Mouse (Mus musculus) layer of hippocampus, adult 2 months (tissue): ENCODE data around the gene Timp4. TPM values are rescaled to one million over a fixed set of nuclear protein-coding genes. Genes with fewer than 3 reads are reported as not detected.

ENCODE experiments used
- DNase-seq, 2 experiments: peaks; one replicate each; pipeline ENCODE4 v3.0.0; 2022; ENCODE audit warnings: low spot score in 2 of 2
- H3K27ac ChIP-seq: fragments of 200-600 bp; 2 replicates; pipeline ENCODE4 v1.8.1; 2022
- H3K4me3 ChIP-seq: fragments of 200-600 bp; 2 replicates; pipeline ENCODE4 v1.8.1; 2022; ENCODE audit warnings: mild to moderate bottlenecking
- CTCF ChIP-seq: fragments of 200-600 bp; conservative IDR thresholded peaks from 2 replicates; pipeline ENCODE4 v1.8.1; 2022; ENCODE audit warnings: antibody characterized with exemption, mild to moderate bottlenecking, moderate library complexity
- total RNA-seq, 2 experiments: library from RNA; stranded (reverse); gene quantifications; 2 replicates each; pipeline ENCODE4 v1.2.3; 2021

The Timp4 gene
- total RNA-seq, 2 experiments from 2014 or later: 19.4 to 22.6 TPM

DNA sequence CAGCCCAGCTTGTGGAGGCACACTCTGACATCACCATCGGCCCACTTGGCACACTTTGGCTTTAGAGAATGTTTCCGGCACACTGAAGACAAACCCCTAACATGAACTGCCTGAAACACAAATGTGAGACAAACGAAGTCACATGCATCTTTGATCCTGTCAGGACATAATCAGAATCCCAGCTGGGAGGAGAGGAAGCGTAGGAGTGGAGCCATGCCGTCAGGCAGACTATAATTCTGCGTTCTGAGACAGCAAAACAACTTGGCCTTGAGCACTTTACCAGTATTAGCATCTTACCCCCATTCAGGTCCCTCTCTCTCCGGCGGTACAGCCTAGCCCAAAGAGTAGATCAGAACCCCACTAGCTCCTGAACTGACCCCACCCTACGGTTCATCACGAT, 21.3 kb upstream of the Timp4 start:
- H3K27ac ChIP-seq: peak overlapping the region; percentile 47; the same call in 1 of the 2 replicates
- no peak for DNase-seq
- H3K4me3 ChIP-seq: no peak overlapping the region
- TF ChIP-seq CTCF: no peak

DNA sequence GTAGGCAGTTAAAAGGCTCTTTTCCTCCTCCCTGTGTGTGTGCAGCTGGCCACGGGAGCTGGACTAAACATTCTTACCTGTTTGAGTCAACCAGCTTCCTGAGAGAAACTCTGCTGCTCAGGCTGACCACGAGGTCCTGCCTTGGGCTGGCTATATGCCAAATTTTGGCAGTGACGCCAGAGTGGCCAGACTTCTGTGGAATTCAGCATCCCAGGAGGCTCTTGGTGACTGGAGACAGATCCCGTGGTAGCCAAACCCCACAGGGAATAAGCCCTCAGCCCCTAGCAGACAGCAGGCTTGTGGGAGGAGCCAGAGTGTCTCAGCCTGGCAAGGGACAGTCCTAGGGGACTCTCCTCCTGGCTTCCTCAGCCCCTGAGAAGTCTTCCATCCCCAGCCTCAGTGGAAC, 19.9 kb upstream of the Timp4 start:
- Histone ChIP-seq H3K4me3 (no peak overlapping the region), H3K27ac (peak overlapping the region; percentile 47; the same call in 1 of the 2 replicates)
- no peak for TF ChIP-seq CTCF
- DNase-seq: no peak

DNA sequence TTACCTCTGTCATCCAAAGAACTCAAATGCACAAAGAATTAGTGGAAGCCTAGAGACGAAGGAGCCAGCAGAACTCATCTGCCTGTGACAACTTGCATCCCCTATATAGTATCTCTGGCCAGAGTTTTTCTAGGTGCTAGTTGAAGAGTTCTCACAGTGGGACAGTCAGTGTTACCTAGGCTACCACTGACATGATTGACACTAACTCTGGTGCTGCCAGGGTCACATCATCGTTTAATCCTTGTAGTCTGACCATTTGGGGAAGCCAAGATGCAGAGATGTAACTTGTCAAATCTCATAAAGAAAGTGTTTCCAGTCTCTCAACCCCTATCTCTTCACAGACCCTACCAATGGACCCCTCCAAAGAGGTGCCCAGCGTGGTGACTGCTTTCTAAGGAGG, 19.3 kb upstream of the Timp4 start:
- no peak overlapping the region for H3K27ac ChIP-seq
- no peak for DNase-seq
- no peak for TF ChIP-seq CTCF
- no peak overlapping the region for H3K4me3 ChIP-seq

DNA sequence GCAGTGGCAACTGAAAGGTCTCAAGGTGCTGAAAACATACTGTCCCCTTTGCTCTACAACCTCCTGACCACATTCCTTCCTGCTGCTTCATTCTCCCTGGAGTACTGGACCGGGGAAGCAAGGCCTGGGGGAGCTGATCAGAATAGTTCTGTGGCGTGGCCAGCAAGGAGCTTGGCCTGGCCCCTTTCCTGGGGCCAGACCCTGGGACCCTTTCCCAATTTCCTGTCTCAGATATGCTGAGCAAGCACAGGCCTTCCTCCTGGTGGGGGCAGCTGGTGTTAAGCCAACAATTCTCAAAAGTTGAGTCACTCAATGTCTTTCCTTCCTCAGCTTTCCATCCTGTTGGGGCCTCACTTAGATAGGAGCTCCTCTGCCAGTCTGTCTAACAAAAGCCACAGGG, 18.1 kb upstream of the Timp4 start:
- Histone ChIP-seq H3K27ac (no peak overlapping the region), H3K4me3 (no peak overlapping the region)
- TF ChIP-seq CTCF: no peak
- no peak for DNase-seq

GRCm38 (mm10) chr6:115269561-115269960, 17.6 kb upstream of the Timp4 start:
- no peak for DNase-seq
- no peak for TF ChIP-seq CTCF
- H3K4me3 ChIP-seq: no peak overlapping the region
- H3K27ac ChIP-seq: no peak overlapping the region

DNA sequence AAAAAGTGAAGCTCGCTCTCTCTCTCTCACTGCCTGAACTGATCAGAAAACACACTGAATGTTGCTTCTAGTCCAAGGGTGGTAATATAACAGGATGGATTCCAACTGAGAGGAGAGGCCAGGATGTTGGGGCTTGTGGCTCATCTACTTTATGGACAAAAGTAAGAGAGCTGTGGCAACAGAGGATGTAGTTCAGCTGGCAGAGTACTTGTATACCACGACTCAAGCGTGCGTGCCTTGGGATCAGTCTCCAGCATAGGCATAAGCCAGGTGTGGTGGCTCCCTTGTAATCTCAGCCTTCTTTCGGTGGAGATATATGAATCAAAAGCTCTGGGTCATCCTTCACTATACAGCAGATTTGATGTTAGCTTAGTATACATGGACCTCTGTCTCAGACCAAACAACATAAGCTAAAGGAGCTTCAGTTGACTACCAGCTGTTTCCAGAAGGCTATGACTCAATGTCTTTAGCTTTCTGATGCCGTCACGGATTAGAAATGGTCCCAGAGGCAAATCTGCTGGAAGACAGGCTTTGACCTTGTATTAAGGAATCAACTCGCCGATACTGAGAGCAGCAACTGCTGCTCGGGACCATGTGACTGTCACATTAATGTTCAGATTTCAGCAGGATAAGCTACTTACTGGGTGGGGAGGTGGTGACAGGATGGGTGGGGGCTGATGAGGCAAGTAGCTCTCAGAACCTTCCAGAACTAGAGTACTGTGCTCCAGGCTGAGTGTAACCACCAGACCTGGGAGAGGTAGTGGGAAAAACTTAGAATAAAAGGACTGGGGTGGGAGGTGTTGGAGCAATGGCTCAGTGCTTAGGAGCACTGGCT, 16.8 kb upstream of the Timp4 start:
- no peak overlapping the region for H3K4me3 ChIP-seq
- no peak overlapping the region for H3K27ac ChIP-seq
- no peak for TF ChIP-seq CTCF
- DNase-seq: no peak

GRCm38 (mm10) chr6:115267916-115268315, 15.9 kb upstream of the Timp4 start:
- peak; percentile 94 for TF ChIP-seq CTCF
- Histone ChIP-seq H3K4me3 (no peak overlapping the region), H3K27ac (0 out of 2 replicates have a peak overlapping the region, but pooled peaks have one; percentile 0)
- peak; percentile 68 to 75 for DNase-seq

GRCm38 (mm10) chr6:115266791-115267190, 14.8 kb upstream of the Timp4 start:
- TF ChIP-seq CTCF: no peak
- no peak overlapping the region for H3K4me3 ChIP-seq

DNA sequence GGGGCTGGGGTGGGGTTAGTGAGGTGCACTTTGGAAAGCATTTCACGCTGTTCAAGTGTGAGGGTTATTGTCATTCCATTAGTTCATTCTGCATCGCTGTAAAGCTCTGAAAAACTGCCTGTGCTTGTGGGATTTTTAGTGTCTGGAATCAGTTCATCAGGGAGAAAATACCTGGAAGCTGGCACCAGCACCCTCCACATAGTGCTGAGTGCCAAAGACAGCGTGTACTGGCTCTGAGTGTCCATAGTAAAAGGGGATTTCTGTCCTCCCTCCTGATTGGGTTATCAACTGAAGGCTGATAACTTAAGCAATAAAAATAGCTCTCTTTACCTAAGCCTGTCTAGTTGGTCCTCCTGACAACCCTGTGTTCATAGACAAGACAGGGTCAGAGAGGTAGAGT, 8.5 kb upstream of the Timp4 start:
- DNase-seq: no peak
- Histone ChIP-seq H3K4me3 (no peak overlapping the region), H3K27ac (peak overlapping the region; percentile 19; the same call in 1 of the 2 replicates)
- no peak for TF ChIP-seq CTCF

More at GRCm38 (mm10) chr6:115266791-115267190, 14.8 kb upstream of the Timp4 start:
- no peak for DNase-seq
- H3K27ac ChIP-seq: peak overlapping the region; percentile 0; the same call in 1 of the 2 replicates

GRCm38 (mm10) chr6:115255171-115255570, 3.2 kb upstream of the Timp4 start:
- no peak for DNase-seq
- H3K4me3 ChIP-seq: no peak overlapping the region
- no peak overlapping the region for H3K27ac ChIP-seq
- no peak for TF ChIP-seq CTCF

DNA sequence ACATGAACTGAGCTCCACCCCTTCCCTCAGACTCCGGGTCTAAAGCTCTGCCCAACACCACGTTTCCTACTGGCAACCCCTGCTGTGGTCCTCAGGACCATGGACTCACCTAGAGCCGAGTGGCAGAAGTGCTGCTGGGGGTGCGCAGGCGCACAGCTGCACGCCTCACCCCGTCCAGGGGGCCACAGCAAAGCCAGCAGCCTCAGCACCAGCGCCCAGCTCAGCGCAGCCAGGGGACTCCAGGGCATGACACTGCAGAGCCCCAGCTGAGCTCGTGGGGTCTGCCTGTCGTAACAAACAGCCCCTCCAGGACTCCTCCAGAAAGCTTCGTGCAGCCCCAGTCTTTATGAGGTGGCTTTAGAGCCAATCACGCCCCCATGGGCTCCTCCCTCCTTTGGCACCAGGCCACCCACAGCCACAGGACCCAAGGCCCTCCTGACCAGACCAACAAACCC, 447 bp downstream of the Timp4 start:
- peak; percentile 42 to 45 for DNase-seq
- no peak for TF ChIP-seq CTCF
- peak overlapping the region; percentile 40 for H3K4me3 ChIP-seq
- peak overlapping the region; percentile 89 for H3K27ac ChIP-seq

- Histone ChIP-seq H3K27ac (peak overlapping the region; percentile 29; the same call in 1 of the 2 replicates), H3K4me3 (no peak overlapping the region)
- DNase-seq: no peak
- no peak for TF ChIP-seq CTCF
Measured at GRCm38 (mm10) chr6:115245500-115246058, 6.4 kb downstream of the Timp4 start.

DNA sequence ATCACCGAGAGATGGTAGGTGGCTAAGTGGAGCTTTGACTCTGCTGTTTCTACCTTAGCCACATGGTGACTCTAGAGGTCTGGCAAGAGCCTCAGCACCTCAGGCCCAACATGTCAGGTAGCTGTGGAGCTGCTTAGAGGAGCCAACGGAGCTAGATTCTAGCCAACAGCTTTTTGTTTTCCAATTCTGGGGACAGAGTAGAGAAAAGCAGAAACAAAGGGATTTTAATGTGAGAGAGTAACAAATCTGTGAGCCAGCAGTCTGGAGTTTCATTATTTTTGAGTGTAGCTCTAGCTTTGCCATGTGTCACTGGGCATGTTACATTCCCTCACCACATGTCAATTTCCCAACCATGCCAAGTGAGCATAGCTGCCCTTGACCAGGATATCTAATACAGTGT, 7.8 kb downstream of the Timp4 start:
- Histone ChIP-seq H3K27ac (peak overlapping the region; percentile 67), H3K4me3 (no peak overlapping the region)
- no peak for DNase-seq
- no peak; the same call in 1 of the 2 replicates for TF ChIP-seq CTCF
